Mouse (Mus musculus) kidney, postnatal 25 days (tissue): ENCODE measurements around the gene Vamp2.

ENCODE experiments used
- DNase-seq, 2 experiments: peaks; one replicate each; pipeline ENCODE4 v3.0.0; 2021; ENCODE audit warnings: mixed read lengths in 2 of 2

Vamp2 gene

DNA sequence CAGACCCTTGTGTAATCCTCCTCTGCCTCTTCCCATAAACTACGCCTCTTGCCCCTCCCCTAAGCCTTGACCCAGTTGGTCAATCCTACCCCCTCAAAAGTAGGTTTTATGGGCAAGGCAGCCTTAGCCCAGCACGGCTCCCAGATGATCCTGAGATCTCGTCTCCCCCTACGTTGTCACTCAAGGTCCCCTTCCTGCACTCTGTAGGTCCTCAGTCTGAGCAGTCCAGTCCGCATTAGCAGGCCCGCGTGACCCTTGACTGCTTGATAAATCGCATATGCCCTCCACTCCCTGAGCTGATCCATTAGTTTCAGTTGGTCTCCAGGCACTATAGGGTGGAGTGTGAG, 46.3 kb downstream of the Vamp2 start:
- no peak for DNase-seq

GRCm38 (mm10) chr11:69135361-69135760, 47.1 kb downstream of the Vamp2 start:
- no peak for DNase-seq
